Mouse (Mus musculus): ENCODE measurements at regions not wholly inside any gene's neighbourhood (a gene's known extent, or its start where the extent isn't known, plus 50 kb on each side); places are given as distances from the start of the nearest gene placed in this dataset.

DNA sequence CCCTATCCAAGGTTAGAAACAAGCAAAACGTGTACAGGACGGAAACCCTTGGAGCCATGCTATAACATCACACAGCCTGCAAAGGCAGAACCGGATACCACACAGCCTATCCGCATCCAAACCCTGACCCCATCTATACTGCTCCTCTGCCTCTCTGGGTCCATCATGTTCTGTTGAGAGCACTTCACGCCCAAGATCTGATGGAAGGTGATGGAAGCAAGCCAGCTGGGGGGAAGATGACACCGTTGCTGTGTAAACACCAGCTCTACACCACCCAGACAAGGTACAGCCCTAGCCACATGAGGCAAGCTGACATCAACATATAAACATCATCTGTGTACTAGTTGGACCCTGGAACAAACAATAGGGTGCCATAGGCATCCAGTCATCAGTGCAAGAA is 234.8 kb upstream of the Zfp637 start:
- Histone ChIP-seq H3K4me1 (ENCODE audit: control insufficient read depth, insufficient read depth, low read length) (peaks cover 2% of the 10 kb centered on the region; the same call in 1 of the 2 replicates), H3K27me3 (ENCODE audit: control insufficient read depth, insufficient read depth, low read length) (no peaks in the 10 kb centered on the region), H3K9ac (replicated peaks; ENCODE audit: low read length) (no peak overlapping the region), H3K36me3 (replicated peaks; ENCODE audit: control insufficient read depth, insufficient read depth, low read depth, low read length) (no peaks in the 10 kb centered on the region), H3K9me3 (replicated peaks; ENCODE audit: control insufficient read depth, low read length) (peaks cover 4% of the 10 kb centered on the region; the same call in 1 of the 2 replicates), H3K27ac (replicated peaks; ENCODE audit: low read depth, low read length) (no peak overlapping the region), H3K4me3 (ENCODE audit: low read depth, low read length) (no peak overlapping the region), H3K4me2 (ENCODE audit: low read depth, low read length) (no peak overlapping the region)
- no peak for ATAC-seq (replicated peaks; ENCODE audit: insufficient number of reproducible peaks, low FRiP score, low TSS enrichment, low read depth)
- WGBS: 87% methylated on average over 6 of the region's 6 CpGs
- no peak for DNase-seq (ENCODE audit: low spot score)

DNA sequence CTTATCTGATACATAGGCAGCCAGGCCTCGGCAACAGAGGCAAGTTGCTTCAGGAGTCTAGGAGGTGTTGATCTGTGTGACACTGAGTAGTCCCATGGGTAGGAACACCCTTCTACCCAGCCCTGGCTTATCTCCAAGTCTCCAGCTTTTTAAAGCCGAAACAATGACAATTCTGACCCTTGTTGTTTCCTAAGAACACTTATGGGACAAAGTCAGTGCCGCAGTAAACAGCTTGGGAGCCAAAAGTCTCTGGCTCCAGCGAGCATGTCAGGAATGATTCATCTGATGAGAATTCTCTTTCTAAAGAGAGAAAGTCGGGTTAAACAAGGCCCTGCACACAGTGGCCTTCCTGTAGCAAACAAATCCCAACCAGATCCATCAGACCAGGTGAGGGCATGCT is 234.0 kb upstream of the Zfp637 start:
- H3K9ac ChIP-seq (replicated peaks; ENCODE audit: low read length): no peak overlapping the region
- no peak for ATAC-seq (replicated peaks; ENCODE audit: insufficient number of reproducible peaks, low FRiP score, low TSS enrichment, low read depth)
- no peaks in the 10 kb centered on the region for H3K36me3 ChIP-seq (replicated peaks; ENCODE audit: control insufficient read depth, insufficient read depth, low read depth, low read length)
- no peak overlapping the region for H3K4me3 ChIP-seq (ENCODE audit: low read depth, low read length)
- H3K27me3 ChIP-seq (ENCODE audit: control insufficient read depth, insufficient read depth, low read length): no peaks in the 10 kb centered on the region
- 83% methylated on average over 5 of the region's 5 CpGs for WGBS
- no peak for DNase-seq (ENCODE audit: low spot score)
- H3K4me1 ChIP-seq (ENCODE audit: control insufficient read depth, insufficient read depth, low read length): peaks cover 2% of the 10 kb centered on the region; the same call in 1 of the 2 replicates
- H3K9me3 ChIP-seq (replicated peaks; ENCODE audit: control insufficient read depth, low read length): peaks cover 4% of the 10 kb centered on the region; the same call in 1 of the 2 replicates
- no peak overlapping the region for H3K4me2 ChIP-seq (ENCODE audit: low read depth, low read length)
- no peak overlapping the region for H3K27ac ChIP-seq (replicated peaks; ENCODE audit: low read depth, low read length)

DNA sequence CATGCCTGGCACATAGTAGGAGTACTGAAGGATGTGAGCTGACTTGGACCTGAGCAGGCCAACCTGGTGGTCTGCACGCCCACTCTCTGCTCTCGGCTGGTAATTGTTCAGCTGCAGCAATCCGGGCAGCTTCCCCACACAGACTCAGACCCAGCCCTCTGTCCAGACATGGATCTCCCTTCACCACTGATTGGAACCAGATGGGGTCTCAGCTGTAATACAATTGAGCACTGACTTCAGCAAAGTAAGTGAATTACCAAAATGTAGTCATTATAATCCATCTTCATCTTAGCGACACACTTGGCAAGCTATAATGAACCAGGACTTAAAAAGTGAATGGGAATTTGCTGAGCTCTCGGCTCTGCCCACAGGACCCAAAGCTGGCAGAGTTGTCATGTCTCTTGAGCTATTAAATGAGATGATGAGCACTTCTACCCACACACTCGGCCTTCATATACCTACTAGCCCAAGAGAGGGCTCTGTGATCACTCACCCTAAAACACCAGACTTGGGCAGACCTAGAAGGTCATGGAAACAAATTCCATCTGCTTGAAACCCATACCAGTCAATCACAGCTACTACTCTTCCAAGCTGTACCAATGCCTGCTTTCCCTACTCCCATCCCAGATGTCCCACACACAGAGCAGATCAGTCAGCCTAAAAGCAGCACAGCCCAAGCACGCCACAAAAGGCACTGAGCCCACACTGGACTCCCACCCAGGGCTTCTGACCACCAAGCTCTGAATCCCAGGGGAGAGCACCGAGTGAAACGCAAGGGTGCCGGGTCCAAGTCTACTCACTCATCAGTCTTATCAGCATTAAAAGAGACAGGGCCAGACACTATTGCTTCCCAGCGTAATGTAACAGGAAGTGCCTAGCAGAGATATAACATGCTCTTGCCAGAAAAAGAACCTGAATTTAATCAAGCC is 231.2 kb upstream of the Zfp637 start:
- DNase-seq (ENCODE audit: low spot score): peak; percentile 93
- Histone ChIP-seq H3K4me2 (ENCODE audit: low read depth, low read length) (no peak overlapping the region), H3K4me3 (ENCODE audit: low read depth, low read length) (no peak overlapping the region), H3K9ac (replicated peaks; ENCODE audit: low read length) (no peak overlapping the region), H3K27ac (replicated peaks; ENCODE audit: low read depth, low read length) (peak overlapping the region; percentile 62), H3K9me3 (replicated peaks; ENCODE audit: control insufficient read depth, low read length) (no peaks in the 10 kb centered on the region), H3K4me1 (ENCODE audit: control insufficient read depth, insufficient read depth, low read length) (peaks cover 2% of the 10 kb centered on the region; the same call in 1 of the 2 replicates), H3K27me3 (ENCODE audit: control insufficient read depth, insufficient read depth, low read length) (no peaks in the 10 kb centered on the region), H3K36me3 (replicated peaks; ENCODE audit: control insufficient read depth, insufficient read depth, low read depth, low read length) (no peaks in the 10 kb centered on the region)
- 51% methylated on average over 11 of the region's 11 CpGs for WGBS
- ATAC-seq (replicated peaks; ENCODE audit: insufficient number of reproducible peaks, low FRiP score, low TSS enrichment, low read depth): peak; percentile 86

DNA sequence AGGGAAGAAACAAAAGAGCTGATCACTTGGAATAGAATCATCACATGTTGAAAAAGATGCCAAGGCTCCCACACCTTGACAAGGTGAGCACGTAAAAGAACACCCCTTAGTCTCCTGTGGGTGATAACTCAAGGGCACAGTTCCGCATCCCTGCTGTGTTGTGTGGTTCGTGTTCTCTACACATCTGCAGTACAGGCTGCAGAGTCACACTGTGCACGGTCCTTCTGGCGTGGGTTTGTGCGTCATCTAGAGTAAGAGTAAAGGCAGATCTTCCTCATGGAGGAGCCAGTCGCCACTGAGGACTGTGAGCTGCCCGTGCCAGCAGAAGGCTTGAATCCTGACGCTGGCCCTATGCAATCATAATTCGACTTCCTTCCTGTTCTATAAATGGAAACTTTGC is 229.7 kb upstream of the Zfp637 start:
- ATAC-seq (replicated peaks; ENCODE audit: insufficient number of reproducible peaks, low FRiP score, low TSS enrichment, low read depth): no peak
- no peak for DNase-seq (ENCODE audit: low spot score)

DNA sequence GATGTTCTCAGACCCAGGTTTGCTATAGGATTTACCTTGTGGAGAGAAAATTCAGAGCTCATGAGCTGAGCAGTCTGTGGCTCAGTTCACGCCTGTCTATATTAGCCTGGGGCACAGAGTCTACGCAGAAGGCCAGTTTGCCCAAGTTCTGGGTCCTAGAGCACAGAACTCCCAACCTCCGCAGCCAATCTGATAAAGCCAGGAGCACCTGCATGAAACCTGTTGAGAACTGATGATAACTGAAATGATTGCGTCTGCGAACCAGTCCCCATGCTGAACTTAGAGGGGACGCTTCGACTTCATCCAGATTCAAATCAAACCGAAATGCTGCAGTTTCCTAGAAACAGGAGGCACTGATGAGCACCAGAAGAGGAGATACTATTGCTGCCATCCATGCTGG is 229.0 kb upstream of the Zfp637 start:
- H3K9me3 ChIP-seq (replicated peaks; ENCODE audit: control insufficient read depth, low read length): no peaks in the 10 kb centered on the region
- H3K9ac ChIP-seq (replicated peaks; ENCODE audit: low read length): no peak overlapping the region
- H3K4me1 ChIP-seq (ENCODE audit: control insufficient read depth, insufficient read depth, low read length): peaks cover 2% of the 10 kb centered on the region; the same call in 1 of the 2 replicates
- no peaks in the 10 kb centered on the region for H3K27me3 ChIP-seq (ENCODE audit: control insufficient read depth, insufficient read depth, low read length)
- 90% methylated on average over 8 of the region's 8 CpGs for WGBS
- no peaks in the 10 kb centered on the region for H3K36me3 ChIP-seq (replicated peaks; ENCODE audit: control insufficient read depth, insufficient read depth, low read depth, low read length)
- DNase-seq (ENCODE audit: low spot score): no peak
- no peak overlapping the region for H3K4me3 ChIP-seq (ENCODE audit: low read depth, low read length)
- H3K27ac ChIP-seq (replicated peaks; ENCODE audit: low read depth, low read length): no peak overlapping the region
- no peak for ATAC-seq (replicated peaks; ENCODE audit: insufficient number of reproducible peaks, low FRiP score, low TSS enrichment, low read depth)
- H3K4me2 ChIP-seq (ENCODE audit: low read depth, low read length): no peak overlapping the region

More for the DNA sequence above, 229.7 kb upstream of the Zfp637 start:
- Histone ChIP-seq H3K36me3 (replicated peaks; ENCODE audit: control insufficient read depth, insufficient read depth, low read depth, low read length) (no peaks in the 10 kb centered on the region), H3K4me1 (ENCODE audit: control insufficient read depth, insufficient read depth, low read length) (peaks cover 2% of the 10 kb centered on the region; the same call in 1 of the 2 replicates), H3K27ac (replicated peaks; ENCODE audit: low read depth, low read length) (no peak overlapping the region), H3K27me3 (ENCODE audit: control insufficient read depth, insufficient read depth, low read length) (no peaks in the 10 kb centered on the region), H3K9me3 (replicated peaks; ENCODE audit: control insufficient read depth, low read length) (no peaks in the 10 kb centered on the region), H3K9ac (replicated peaks; ENCODE audit: low read length) (no peak overlapping the region), H3K4me3 (ENCODE audit: low read depth, low read length) (no peak overlapping the region), H3K4me2 (ENCODE audit: low read depth, low read length) (no peak overlapping the region)
- WGBS: 85% methylated on average over 10 of the region's 10 CpGs

DNA sequence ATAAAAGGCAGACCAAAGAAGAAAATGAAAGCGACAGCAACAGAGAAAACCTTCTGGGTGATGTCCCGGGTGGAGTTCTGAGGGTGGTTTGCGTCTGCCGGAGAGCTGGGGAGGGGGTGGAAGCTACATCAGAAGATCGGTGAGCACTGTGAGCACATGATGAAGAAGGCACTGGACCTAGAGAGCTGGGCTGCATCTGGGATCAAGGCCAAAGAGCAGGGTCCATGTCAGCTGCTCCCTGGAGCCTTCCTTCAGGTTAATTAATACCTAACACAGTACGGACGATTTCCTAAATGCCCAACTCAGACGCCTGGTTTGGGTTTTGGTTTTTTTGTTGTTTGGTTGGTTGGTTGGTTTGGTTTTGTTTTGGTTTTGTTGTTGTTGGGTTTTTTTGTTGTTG is 228.6 kb upstream of the Zfp637 start:
- WGBS: 76% methylated on average over 8 of the region's 8 CpGs
- Histone ChIP-seq H3K27ac (replicated peaks; ENCODE audit: low read depth, low read length) (no peak overlapping the region), H3K4me3 (ENCODE audit: low read depth, low read length) (no peak overlapping the region), H3K4me1 (ENCODE audit: control insufficient read depth, insufficient read depth, low read length) (peaks cover 2% of the 10 kb centered on the region; the same call in 1 of the 2 replicates), H3K27me3 (ENCODE audit: control insufficient read depth, insufficient read depth, low read length) (no peaks in the 10 kb centered on the region), H3K9me3 (replicated peaks; ENCODE audit: control insufficient read depth, low read length) (no peaks in the 10 kb centered on the region), H3K4me2 (ENCODE audit: low read depth, low read length) (no peak overlapping the region), H3K36me3 (replicated peaks; ENCODE audit: control insufficient read depth, insufficient read depth, low read depth, low read length) (no peaks in the 10 kb centered on the region), H3K9ac (replicated peaks; ENCODE audit: low read length) (no peak overlapping the region)
- ATAC-seq (replicated peaks; ENCODE audit: insufficient number of reproducible peaks, low FRiP score, low TSS enrichment, low read depth): no peak
- DNase-seq (ENCODE audit: low spot score): no peak

DNA sequence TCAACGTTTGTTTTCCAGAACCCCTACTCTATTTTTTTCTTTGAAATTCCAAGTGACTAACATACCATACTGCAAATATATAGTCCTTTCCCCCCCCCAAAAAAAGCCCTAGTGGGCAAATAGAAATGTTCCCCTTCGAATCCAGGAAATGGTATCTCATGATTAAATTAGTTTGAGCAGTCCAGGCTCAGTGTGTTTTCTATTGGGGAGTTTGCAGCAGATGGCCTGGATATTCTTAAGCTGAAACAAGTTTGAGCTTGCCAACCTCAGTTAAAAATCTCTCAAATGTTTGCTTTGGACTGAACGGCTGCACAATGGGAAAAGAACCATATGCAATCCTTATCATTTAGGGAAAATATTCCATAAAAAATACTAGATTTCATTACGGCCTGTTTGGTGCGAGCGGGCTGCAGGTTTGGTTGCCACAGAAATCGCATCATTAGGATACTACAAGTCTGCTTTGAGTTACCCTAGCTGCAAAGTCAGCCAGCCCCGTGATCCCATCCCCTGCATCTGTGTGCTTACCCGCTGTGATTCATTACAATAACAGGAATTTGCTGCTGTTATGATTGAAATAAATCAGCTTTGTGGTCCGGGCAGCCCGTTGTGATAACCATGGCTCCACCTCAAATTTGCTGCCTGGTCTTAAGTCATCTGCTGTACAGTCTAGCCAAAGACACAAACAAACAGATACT is 227.2 kb upstream of the Zfp637 start:
- Histone ChIP-seq H3K4me3 (ENCODE audit: low read depth, low read length) (no peak overlapping the region), H3K36me3 (replicated peaks; ENCODE audit: control insufficient read depth, insufficient read depth, low read depth, low read length) (no peaks in the 10 kb centered on the region), H3K27me3 (ENCODE audit: control insufficient read depth, insufficient read depth, low read length) (no peaks in the 10 kb centered on the region), H3K9ac (replicated peaks; ENCODE audit: low read length) (no peak overlapping the region), H3K4me2 (ENCODE audit: low read depth, low read length) (no peak overlapping the region), H3K9me3 (replicated peaks; ENCODE audit: control insufficient read depth, low read length) (no peaks in the 10 kb centered on the region), H3K4me1 (ENCODE audit: control insufficient read depth, insufficient read depth, low read length) (peaks cover 2% of the 10 kb centered on the region; the same call in 1 of the 2 replicates), H3K27ac (replicated peaks; ENCODE audit: low read depth, low read length) (peak overlapping the region; percentile 38; the same call in 1 of the 2 replicates)
- 41% methylated on average over 11 of the region's 11 CpGs for WGBS
- DNase-seq (ENCODE audit: low spot score) (peak; percentile 68), ATAC-seq (replicated peaks; ENCODE audit: insufficient number of reproducible peaks, low FRiP score, low TSS enrichment, low read depth) (0 out of 2 replicates have a peak, but pooled peaks have one; percentile 29)
